ENCODE assay signal across 8 mouse cellular contexts in the genomic region with DNA sequence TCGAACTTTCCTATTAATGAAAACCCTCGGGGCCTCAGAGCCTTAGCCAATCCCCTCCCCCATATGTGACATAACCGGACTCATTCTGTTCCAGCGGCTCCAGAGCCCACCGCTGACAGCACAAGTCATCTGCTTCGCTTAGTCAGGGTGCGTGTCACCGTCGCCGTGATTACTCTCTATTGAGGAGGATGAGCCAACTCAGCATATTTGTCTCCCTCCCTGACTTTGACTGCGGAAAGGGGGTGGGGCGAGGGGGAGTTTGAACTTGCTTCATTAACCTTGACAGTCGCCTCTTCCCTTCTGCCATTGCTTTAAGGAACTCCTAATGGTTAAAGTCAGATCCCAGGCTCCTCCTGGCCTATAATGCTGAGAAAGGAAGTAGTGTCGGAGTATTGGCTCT. TPM values are rescaled to one million over a fixed set of nuclear protein-coding genes. Genes with fewer than 3 reads are reported as not detected.
DNase-seq lines count a peak whose midpoint lies in the region; ATAC-seq and TF ChIP-seq lines count a peak whose summit lies in the region.

No protein-coding gene starts in this region.

- no peak overlapping the region for H3K4me3 ChIP-seq in thymus, adult 2 months (ENCODE audit: control insufficient read depth, insufficient read depth, low read length)
- H3K4me3 ChIP-seq in embryonic facial prominence, embryonic 15.5 days (replicated peaks): peak overlapping the region; percentile 13
- peak overlapping the region; percentile 7; the same call in 1 of the 2 replicates for H3K4me3 ChIP-seq in intestine, embryonic 16.5 days (ENCODE audit: low read length)
- 0 out of 2 replicates have a peak overlapping the region, but pooled peaks have one; percentile 11 for H3K4me3 ChIP-seq in midbrain, embryonic 13.5 days (replicated peaks)

- no peak for TF ChIP-seq CTCF in thymus, adult 2 months (IDR thresholded peaks at IDR 0.05; ENCODE audit: borderline replicate concordance, control insufficient read depth, extremely low read depth, insufficient read depth, low read length, poor library complexity)

- H3K4me1 ChIP-seq in thymus, adult 2 months (replicated peaks; ENCODE audit: control insufficient read depth, insufficient read depth, low read length): peaks cover 11% of the 10 kb centered on the region
- peaks cover 38% of the 10 kb centered on the region for H3K4me1 ChIP-seq in embryonic facial prominence, embryonic 15.5 days
- H3K4me1 ChIP-seq in intestine, embryonic 16.5 days (ENCODE audit: control insufficient read depth, insufficient read depth, low read length): peaks cover 9% of the 10 kb centered on the region
- peaks cover 19% of the 10 kb centered on the region for H3K4me1 ChIP-seq in midbrain, embryonic 13.5 days (replicated peaks)

- no peaks in the 10 kb centered on the region for H3K27me3 ChIP-seq in thymus, adult 2 months (ENCODE audit: control insufficient read depth, insufficient read depth, low read length)
- H3K27me3 ChIP-seq in embryonic facial prominence, embryonic 15.5 days: no peaks in the 10 kb centered on the region
- H3K27me3 ChIP-seq in intestine, embryonic 16.5 days (replicated peaks; ENCODE audit: control insufficient read depth, insufficient read depth, low read length): no peaks in the 10 kb centered on the region
- peaks cover 4% of the 10 kb centered on the region; the same call in 1 of the 2 replicates for H3K27me3 ChIP-seq in midbrain, embryonic 13.5 days

- no peak overlapping the region for H3K9ac ChIP-seq in embryonic facial prominence, embryonic 15.5 days
- H3K9ac ChIP-seq in intestine, embryonic 16.5 days (ENCODE audit: low read depth, low read length): no peak overlapping the region
- no peak overlapping the region for H3K9ac ChIP-seq in midbrain, embryonic 13.5 days (replicated peaks)

- H3K27ac ChIP-seq in thymus, adult 2 months (ENCODE audit: control insufficient read depth, insufficient read depth, low read length): no peak overlapping the region
- H3K27ac ChIP-seq in embryonic facial prominence, embryonic 15.5 days (replicated peaks): peak overlapping the region; percentile 58
- H3K27ac ChIP-seq in intestine, embryonic 16.5 days (ENCODE audit: low read length): no peak overlapping the region
- H3K27ac ChIP-seq in midbrain, embryonic 13.5 days: no peak overlapping the region

- WGBS in thymus, adult 2 months: 10% methylated on average over 14 of the region's 14 CpGs
- 4% methylated on average over 14 of the region's 14 CpGs for whole genome bisulfite sequencing in embryonic facial prominence, embryonic 15.5 days
- WGBS in intestine, embryonic 16.5 days: 16% methylated on average over 14 of the region's 14 CpGs
- 4% methylated on average over 14 of the region's 14 CpGs for WGBS in midbrain, embryonic 13.5 days

- DNase-seq in thymus, postnatal 0 days (ENCODE audit: low spot score): peak; percentile 30
- no peak for DNase-seq in thymus, adult 2 months
- DNase-seq in left cerebral cortex, adult 9 months (ENCODE audit: low spot score in 2 of 2): no peak
- DNase-seq in spleen, postnatal 36 days (ENCODE audit: low spot score in 2 of 2): no peak

- no peak for TF ChIP-seq POLR2A in thymus, adult 2 months (IDR thresholded peaks at IDR 0.05; ENCODE audit: control insufficient read depth, extremely low read depth, insufficient read depth, low read length, poor library complexity)

- H3K36me3 ChIP-seq in thymus, adult 2 months (ENCODE audit: control insufficient read depth, insufficient read depth, low read length): no peaks in the 10 kb centered on the region
- H3K36me3 ChIP-seq in embryonic facial prominence, embryonic 15.5 days: no peaks in the 10 kb centered on the region
- H3K36me3 ChIP-seq in intestine, embryonic 16.5 days (ENCODE audit: control insufficient read depth, insufficient read depth, low read length): no peaks in the 10 kb centered on the region
- no peaks in the 10 kb centered on the region for H3K36me3 ChIP-seq in midbrain, embryonic 13.5 days

- H3K4me2 ChIP-seq in embryonic facial prominence, embryonic 15.5 days (replicated peaks): peak overlapping the region; percentile 39
- H3K4me2 ChIP-seq in intestine, embryonic 16.5 days (ENCODE audit: low read depth, low read length): peak overlapping the region; percentile 42
- peak overlapping the region; percentile 39 for H3K4me2 ChIP-seq in midbrain, embryonic 13.5 days (replicated peaks)

- peak; percentile 31 for ATAC-seq in embryonic facial prominence, embryonic 15.5 days (ENCODE audit: insufficient number of reproducible peaks, low FRiP score, low TSS enrichment, low read depth)
- peak; percentile 56; the same call in 1 of the 2 replicates for ATAC-seq in intestine, embryonic 16.5 days
- 0 out of 2 replicates have a peak, but pooled peaks have one; percentile 48 for ATAC-seq in midbrain, embryonic 13.5 days
- no peak for ATAC-seq in erythroblast, adult 5-6 weeks (replicated peaks; ENCODE audit: low FRiP score, poor library complexity, severe bottlenecking)

- H3K9me3 ChIP-seq in embryonic facial prominence, embryonic 15.5 days (replicated peaks): no peaks in the 10 kb centered on the region
- H3K9me3 ChIP-seq in intestine, embryonic 16.5 days (ENCODE audit: control insufficient read depth, low read length): no peaks in the 10 kb centered on the region
- H3K9me3 ChIP-seq in midbrain, embryonic 13.5 days: no peaks in the 10 kb centered on the region

RNA-seq across cellular contexts. Expression of a gene that starts 14.8 kb away (rescaled TPM):
- polyA plus RNA-seq in thymus, postnatal 0 days (2015; fragmentation: Nextera tagmentation; extraction: Ambion mirVana): 9.8 and 17.5 TPM in 2 replicates
- polyA plus RNA-seq in thymus, adult 2 months (2012; rRNA removed): 49.0 and 56.8 TPM in 2 replicates
- polyA plus RNA-seq in embryonic facial prominence, embryonic 15.5 days (2015; fragmentation: Nextera tagmentation; extraction: Ambion mirVana): 11.0 and 12.4 TPM in 2 replicates
- 6.3 and 10.3 TPM in 2 replicates for polyA plus RNA-seq in intestine, embryonic 16.5 days (2015; fragmentation: Nextera tagmentation; extraction: Ambion mirVana)
- 8.2 and 9.4 TPM in 2 replicates for polyA plus RNA-seq in midbrain, embryonic 13.5 days (2015; fragmentation: Nextera tagmentation; extraction: Ambion mirVana)
- total RNA-seq in erythroblast, adult 5-6 weeks (2015; ENCODE audit: low replicate concordance): 2.5 and 8.6 TPM in 2 replicates
- 3.8 and 4.2 TPM in 2 replicates for total RNA-seq in erythroblast, adult 5-6 weeks (2017; ENCODE audit: low replicate concordance)
